Mouse (Mus musculus): ENCODE data around the gene Zfhx3.

- TF ChIP-seq CTCF (conservative IDR thresholded peaks at IDR 0.05; ENCODE audit: insufficient read depth, insufficient read length, low read depth, low read length) (no peak), POLR2A (IDR thresholded peaks at IDR 0.05; ENCODE audit: low read depth, low read length) (no peak)
Observed at GRCm38 (mm10) chr8:108281981-108282380, 339.5 kb downstream of the Zfhx3 start.

Measured in kidney, adult 2 months (tissue).